Mouse (Mus musculus): ENCODE results near the gene Slc8a3. TPM values are rescaled to one million over a fixed set of nuclear protein-coding genes. Genes with fewer than 3 reads are reported as not detected.

Slc8a3 gene
- total RNA-seq, 2 experiments from 2014 or later = not detected

GRCm38 (mm10) chr12:81241096-81241495 is 91.9 kb downstream of the Slc8a3 start:
- no peak for ATAC-seq (ENCODE audit: poor library complexity, severe bottlenecking)

- no peak for ATAC-seq (ENCODE audit: poor library complexity, severe bottlenecking)
Observed at GRCm38 (mm10) chr12:81237158-81237557, 95.8 kb downstream of the Slc8a3 start.

- ATAC-seq (ENCODE audit: poor library complexity, severe bottlenecking) = no peak
Observed at GRCm38 (mm10) chr12:81235456-81236330, 97.3 kb downstream of the Slc8a3 start.

DNA sequence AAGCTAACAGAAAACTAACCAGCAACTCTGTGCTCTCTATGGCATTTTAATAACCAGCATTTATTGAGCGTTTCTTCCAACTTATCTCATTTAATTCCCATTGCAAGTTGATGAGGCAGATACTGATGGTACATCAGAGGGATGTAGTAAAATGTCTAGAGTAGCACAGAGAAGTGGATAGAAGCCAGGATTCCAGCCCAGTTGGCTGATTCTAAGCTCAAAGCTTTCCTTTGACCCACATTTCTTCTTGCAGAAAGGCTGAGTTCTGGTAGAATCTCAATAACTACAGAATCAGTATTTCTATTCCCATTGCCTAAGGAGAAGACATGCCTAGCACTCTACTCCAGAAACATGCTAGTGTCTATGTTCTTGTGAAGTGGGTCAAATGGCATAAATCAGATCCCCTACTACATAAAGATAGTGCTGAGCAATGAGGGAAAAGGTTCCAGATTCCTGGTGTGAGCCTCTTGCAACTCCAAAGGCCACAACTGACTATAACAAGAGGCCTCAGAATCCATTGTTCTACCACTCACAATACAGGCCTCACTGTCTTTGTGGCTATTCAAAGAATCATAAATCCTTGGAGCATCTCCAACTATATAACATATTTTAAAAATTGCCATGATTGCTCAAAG is 99.1 kb downstream of the Slc8a3 start:
- no peak for ATAC-seq (ENCODE audit: poor library complexity, severe bottlenecking)

DNA sequence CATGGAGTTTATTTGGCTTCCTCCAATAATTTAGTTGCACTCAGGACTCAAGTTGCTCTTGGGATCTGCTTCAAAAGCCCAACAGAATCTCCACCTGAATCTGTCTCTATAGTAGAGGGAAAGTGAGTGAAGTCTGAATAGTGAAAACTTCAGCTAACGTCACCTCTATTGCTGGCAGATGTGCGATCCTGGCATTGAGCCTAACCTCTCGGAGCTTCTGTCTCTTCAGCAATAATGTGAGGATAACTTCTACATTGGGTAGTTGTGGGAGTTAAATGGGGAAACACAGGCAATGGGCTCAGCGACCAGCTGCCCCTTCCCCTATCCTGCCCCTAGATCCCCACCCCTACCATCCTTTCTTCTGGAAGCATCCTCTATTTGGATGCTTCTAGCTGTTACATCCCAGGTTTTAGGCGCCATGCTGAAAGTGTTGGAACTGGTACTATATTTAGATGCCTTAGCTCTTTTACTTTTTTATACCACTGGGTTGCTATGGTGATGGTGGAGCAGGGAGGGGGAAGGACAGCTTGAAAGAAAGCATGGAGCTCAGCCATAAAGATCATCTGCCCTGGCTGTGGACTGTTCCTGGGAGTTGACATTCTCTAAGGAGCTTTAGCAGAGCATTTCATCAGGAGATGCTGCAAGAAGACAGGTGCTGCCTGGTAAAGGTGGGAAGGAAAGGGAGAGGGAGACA is 105.1 kb downstream of the Slc8a3 start:
- ATAC-seq (ENCODE audit: poor library complexity, severe bottlenecking) = no peak

DNA sequence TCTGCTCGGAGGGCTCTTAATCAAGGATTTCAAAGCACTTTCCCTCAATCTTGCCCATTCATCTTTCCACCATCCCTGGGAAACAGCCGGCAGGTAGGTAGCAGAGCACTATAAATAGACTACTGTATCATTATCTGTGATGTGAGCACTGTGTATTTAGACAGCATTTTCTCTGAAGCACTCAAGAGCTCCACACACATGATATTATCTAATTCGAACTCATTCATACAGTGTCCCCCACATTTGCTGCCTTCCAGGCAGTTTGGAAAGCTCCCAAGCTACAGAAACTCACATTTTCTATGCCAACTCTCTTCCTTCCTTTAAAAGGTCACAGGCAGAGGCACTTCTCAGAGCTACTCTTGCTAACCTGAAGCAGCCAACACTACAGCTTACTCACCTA is 106.4 kb downstream of the Slc8a3 start:
- ATAC-seq (ENCODE audit: poor library complexity, severe bottlenecking) = no peak

- no peak for ATAC-seq (ENCODE audit: poor library complexity, severe bottlenecking)
Observed at GRCm38 (mm10) chr12:81225966-81226577, 106.9 kb downstream of the Slc8a3 start.

DNA sequence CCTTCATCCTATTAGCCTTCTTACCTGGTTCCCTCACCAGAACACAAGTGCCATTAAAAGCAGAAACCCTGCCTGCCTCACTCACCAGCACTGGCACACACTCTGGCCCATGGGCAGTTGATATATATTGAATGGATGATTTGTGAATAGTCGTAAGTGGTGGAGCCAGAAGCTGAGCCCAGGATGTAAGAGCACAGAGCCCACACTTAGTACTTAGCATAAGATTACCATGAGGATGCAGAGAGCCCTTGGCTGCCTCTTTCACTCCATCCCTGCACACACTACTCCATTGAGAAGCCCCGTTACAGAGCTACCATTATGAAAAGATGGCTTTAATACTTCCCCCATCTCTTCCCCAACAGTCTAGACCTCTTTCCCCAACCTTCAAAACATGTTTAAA is 108.1 kb downstream of the Slc8a3 start:
- no peak for ATAC-seq (ENCODE audit: poor library complexity, severe bottlenecking)

- ATAC-seq (ENCODE audit: poor library complexity, severe bottlenecking) = no peak
Observed at GRCm38 (mm10) chr12:81223276-81223675, 109.7 kb downstream of the Slc8a3 start.

- ATAC-seq (ENCODE audit: poor library complexity, severe bottlenecking) = no peak
Observed at GRCm38 (mm10) chr12:81219339-81219738, 113.6 kb downstream of the Slc8a3 start.

DNA sequence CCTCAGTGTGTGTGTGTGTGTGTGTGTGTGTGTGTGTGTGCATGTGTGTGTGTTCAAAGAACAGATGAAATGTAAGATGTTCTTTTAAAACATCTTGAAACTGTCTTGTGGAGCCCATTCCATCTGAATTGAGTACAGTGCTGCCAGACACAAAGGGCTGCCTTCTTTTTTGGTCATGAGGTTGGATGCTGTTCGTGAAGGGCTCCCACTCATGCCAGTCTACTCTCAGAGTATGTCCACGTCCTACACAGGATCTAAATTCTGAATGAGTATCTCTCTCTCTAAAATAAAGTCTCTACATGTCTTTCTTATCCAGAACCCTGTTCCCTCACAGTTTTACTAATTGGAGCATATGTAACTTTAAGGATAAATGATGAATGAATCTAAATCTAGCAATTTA is 124.4 kb downstream of the Slc8a3 start:
- no peak for ATAC-seq (ENCODE audit: poor library complexity, severe bottlenecking)

- ATAC-seq (ENCODE audit: poor library complexity, severe bottlenecking) = no peak
Observed at GRCm38 (mm10) chr12:81205619-81206560, 127.1 kb downstream of the Slc8a3 start.

DNA sequence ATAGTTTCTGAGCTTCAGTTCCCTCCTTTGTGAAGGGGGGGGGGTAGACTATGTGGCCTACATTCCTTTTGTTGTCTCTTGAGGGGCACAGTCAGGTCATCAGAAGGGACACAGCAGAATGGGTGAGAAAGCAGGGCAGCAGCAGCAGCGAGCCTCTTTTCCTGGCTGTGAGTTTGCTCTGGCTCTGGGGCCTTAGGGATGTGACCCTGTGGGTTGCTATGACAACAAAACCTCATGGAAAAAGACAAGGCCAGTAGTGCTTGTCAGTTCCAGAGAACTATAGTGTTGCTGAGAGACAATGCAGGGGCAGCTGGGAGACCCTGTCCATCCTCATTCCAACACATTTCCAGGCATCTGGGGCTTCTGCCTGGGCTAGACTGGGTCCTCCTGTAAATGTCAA is 129.8 kb downstream of the Slc8a3 start:
- ATAC-seq (ENCODE audit: poor library complexity, severe bottlenecking) = no peak

- no peak for ATAC-seq (ENCODE audit: poor library complexity, severe bottlenecking)
Observed at GRCm38 (mm10) chr12:81199280-81199955, 133.6 kb downstream of the Slc8a3 start.

- no peak for ATAC-seq (ENCODE audit: poor library complexity, severe bottlenecking)
Observed at GRCm38 (mm10) chr12:81197468-81198075, 135.4 kb downstream of the Slc8a3 start.

GRCm38 (mm10) chr12:81193968-81194367 is 139.0 kb downstream of the Slc8a3 start:
- ATAC-seq (ENCODE audit: poor library complexity, severe bottlenecking) = no peak

DNA sequence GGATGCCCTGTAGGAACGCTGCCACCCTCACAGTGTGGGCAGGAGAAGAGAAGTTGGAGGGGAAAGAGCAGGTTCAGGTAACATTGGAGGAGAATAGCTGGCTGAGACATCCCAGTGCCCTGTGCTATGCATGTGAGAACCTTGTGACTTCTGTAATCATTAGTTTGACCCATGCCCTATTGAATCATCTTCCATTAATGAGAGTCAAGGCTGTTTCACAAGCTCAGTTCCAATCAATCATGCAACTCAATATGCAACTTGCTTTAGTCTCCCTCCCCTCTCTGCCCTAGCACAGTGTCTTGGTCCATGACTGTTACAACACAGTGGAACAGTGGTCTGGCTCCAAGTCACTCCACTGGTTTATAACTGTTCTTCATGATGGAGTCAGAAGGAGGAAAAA is 143.3 kb downstream of the Slc8a3 start:
- ATAC-seq (ENCODE audit: poor library complexity, severe bottlenecking) = no peak

GRCm38 (mm10) chr12:81188996-81189395 is 144.0 kb downstream of the Slc8a3 start:
- no peak for ATAC-seq (ENCODE audit: poor library complexity, severe bottlenecking)

DNA sequence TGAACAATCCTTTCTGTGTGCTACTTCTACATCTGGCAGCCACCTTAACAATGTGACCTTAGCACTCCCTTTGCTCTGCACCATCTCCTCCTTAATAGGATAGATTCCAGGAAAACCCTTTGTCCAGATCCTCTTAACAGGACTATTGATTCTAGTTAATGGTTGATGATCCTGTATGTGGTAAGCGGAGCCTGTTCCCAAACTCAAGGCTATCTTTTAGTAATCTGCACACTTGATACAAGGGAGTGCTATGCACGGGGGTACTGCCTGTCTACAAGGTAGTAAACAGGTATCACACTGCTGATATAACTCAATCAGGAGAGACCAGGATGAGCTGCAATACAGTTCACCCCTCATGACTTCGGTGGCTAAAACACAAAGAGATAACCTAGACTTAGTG is 144.6 kb downstream of the Slc8a3 start:
- no peak for ATAC-seq (ENCODE audit: poor library complexity, severe bottlenecking)
